Mouse (Mus musculus): ENCODE data around the gene Phf10. TPM values are rescaled to one million over a fixed set of nuclear protein-coding genes. Genes with fewer than 3 reads are reported as not detected.
"Not testable (repeated sequence)": the region's sequence is repeated elsewhere in the genome, so short reads cannot be mapped to it uniquely, and the experiment has no call there.

Gene Phf10
- polyA plus RNA-seq, 1 experiment from 2014 or later, result 39.1 TPM

DNA sequence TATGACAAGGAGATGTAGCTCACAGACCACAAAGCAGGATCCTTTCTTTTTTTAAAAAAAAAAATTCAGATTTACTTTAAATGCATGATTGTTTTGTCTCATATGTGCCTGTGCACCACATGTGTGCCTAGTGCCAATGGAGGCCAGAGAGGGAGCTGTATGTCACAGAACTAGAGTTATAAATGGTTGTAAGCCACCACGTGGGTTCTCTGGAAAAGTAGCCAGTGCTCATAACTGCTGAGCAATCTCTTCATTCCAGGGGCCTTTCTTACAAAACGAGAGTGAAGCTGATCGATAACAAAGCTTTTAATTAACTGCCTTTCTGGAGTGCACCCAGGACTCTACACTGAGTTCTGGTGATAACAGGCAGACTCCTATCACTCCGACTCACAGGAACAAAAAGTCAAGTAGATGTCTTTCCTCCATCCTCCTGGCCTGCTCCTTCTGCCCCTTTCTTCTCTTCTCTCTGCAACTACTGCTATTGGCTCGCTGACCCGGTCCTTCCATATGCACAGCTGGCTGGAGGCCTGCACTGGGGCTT, 7.4 kb upstream of the Phf10 start:
- H3K36me3 ChIP-seq; ATAC-seq (ENCODE audit: borderline replicate concordance, extremely low read depth, low FRiP score, low TSS enrichment): not testable (repeated sequence)
- WGBS, result no CpG with 5 or more reads among the region's 6 CpGs

DNA sequence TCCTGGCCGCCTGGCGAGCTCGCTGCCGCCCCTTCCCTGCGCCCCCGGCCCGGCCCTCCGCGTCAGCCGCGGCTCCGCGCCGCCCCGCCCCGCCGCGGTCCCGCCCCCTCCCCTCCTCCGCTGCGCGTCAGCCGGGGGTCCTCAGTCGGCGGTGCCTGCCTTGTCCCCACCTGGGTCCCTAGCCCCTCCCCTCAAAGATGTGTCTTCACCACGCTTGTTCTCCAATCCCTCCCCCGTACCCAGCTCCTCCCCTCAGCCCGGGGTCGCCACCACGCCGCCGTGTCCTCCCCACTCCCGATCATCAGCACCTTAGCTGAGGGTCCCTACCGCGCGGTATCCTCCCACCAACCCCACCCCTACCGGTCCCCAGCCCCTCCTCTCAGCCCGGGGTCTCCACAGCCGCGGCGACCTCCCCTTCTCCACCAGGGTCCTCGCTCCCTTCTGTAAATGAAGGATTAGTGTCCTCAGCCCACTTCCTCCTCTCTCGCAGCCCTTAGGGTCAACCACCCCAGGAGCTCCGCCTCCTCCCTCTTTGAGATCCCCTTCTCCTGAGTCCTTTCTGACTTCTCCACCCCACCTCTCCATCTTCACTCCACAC, 583 bp upstream of the Phf10 start:
- H3K4me3 ChIP-seq, H3K27ac ChIP-seq, H3K4me1 ChIP-seq, H3K36me3 ChIP-seq, H3K4me2 ChIP-seq, H3K27me3 ChIP-seq, H3K9ac ChIP-seq, H3K9me3 ChIP-seq: not testable (repeated sequence)
- peak; percentile 89 for ATAC-seq (ENCODE audit: borderline replicate concordance, extremely low read depth, low FRiP score, low TSS enrichment)
- no CpG with 5 or more reads among the region's 44 CpGs for WGBS

More for the DNA sequence above, 7.4 kb upstream of the Phf10 start:
- H3K4me1 ChIP-seq, H3K4me2 ChIP-seq, H3K27ac ChIP-seq, H3K9me3 ChIP-seq, H3K27me3 ChIP-seq, H3K4me3 ChIP-seq, H3K9ac ChIP-seq: not testable (repeated sequence)

DNA sequence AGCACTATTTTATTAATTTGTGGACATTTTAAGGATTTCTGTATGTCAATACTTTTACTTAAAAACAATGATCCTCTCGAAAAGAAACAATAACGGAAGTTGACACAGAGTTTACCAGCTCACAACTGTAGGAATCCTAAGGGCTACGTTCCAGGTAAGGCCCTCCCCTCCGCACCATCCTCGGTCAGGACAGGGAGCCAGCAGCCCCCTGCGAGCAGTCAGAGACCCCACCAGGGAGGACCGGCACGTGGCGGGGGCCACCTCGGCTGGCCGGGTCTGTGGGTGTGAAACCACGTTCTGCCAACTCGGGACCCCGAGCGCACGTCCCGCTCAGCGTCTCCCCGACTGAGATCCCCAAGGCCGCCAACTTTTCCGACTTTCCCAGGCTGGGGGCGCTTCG, 553 bp downstream of the Phf10 start:
- peaks cover 9% of the 10 kb centered on the region for H3K4me1 ChIP-seq
- H3K4me2 ChIP-seq, result peak overlapping the region; percentile 91
- H3K27ac ChIP-seq, result no peak overlapping the region
- under 1% methylated on average over 22 of the region's 23 CpGs for WGBS
- no peaks in the 10 kb centered on the region for H3K27me3 ChIP-seq
- 0 out of 2 replicates have a peak, but pooled peaks have one; percentile 3 for ATAC-seq (ENCODE audit: borderline replicate concordance, extremely low read depth, low FRiP score, low TSS enrichment)
- H3K4me3 ChIP-seq, result peak overlapping the region; percentile 79
- H3K9me3 ChIP-seq, result no peaks in the 10 kb centered on the region
- 0 out of 2 replicates have a peak, but pooled peaks cover 5% of the 10 kb centered on the region for H3K36me3 ChIP-seq
- H3K9ac ChIP-seq, result peak overlapping the region; percentile 79

DNA sequence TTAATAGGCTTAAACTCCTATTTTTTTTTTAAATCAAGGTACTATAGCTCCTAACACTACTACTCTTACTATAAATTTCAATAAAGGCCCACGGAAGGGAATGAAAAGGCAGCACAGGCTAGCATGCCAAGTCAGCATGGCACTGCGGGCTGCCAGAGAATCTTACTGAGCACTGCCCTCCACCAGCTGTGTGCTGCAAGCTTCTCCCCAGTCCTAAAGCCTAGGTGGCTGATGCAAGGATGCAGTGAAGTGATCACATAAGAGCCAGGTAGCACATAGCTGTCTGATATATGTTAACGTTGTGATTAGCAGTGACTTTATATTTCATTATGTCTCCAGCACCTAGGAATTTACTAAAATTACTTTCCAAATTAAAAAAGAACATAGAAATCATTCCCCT, 1.1 kb downstream of the Phf10 start:
- H3K9ac ChIP-seq, result peak overlapping the region; percentile 19
- no peaks in the 10 kb centered on the region for H3K9me3 ChIP-seq
- peaks cover 9% of the 10 kb centered on the region for H3K4me1 ChIP-seq
- H3K4me2 ChIP-seq, result peak overlapping the region; percentile 91
- ATAC-seq (ENCODE audit: borderline replicate concordance, extremely low read depth, low FRiP score, low TSS enrichment), result no peak
- no peak overlapping the region for H3K27ac ChIP-seq
- no peaks in the 10 kb centered on the region for H3K27me3 ChIP-seq
- H3K4me3 ChIP-seq, result peak overlapping the region; percentile 27
- H3K36me3 ChIP-seq, result 0 out of 2 replicates have a peak, but pooled peaks cover 7% of the 10 kb centered on the region
- WGBS, result 23% methylated on average over 3 of the region's 3 CpGs

DNA sequence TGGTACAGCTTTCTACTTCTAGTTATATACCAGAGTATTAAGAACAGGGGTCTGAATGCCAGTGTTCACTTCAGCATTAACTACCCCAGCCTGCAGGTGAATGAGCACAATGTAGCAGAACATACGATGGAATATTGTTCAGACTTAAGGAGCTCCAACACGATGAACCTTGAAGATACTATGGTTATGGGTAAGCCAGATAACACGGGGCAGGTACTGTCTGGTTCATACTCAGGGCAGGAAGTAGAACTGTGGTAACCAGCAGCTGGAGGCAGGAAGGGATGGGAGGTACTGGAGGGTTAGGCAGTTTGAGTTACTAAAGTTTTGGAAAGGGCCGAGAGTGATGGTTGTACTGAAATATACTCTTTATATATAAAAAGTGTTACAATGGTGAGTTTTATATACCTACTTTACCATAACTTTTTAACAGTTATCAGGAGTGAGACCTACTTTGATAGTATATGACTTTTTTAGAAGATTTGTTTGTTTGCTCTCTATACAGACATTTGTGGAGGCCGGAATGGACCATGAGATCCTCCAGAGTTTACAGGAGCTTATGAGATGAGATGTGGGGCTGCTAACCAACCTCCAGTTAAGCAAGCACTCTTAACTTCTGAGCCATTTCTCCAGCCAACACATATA, 2.3 kb downstream of the Phf10 start:
- Histone ChIP-seq H3K4me1 (peaks cover 9% of the 10 kb centered on the region), H3K27me3 (no peaks in the 10 kb centered on the region), H3K4me2 (no peak overlapping the region), H3K27ac (no peak overlapping the region), H3K36me3 (peaks cover 17% of the 10 kb centered on the region), H3K4me3 (no peak overlapping the region), H3K9ac (no peak overlapping the region), H3K9me3 (no peaks in the 10 kb centered on the region)
- WGBS, result 84% methylated on average over 5 of the region's 5 CpGs
- no peak for ATAC-seq (ENCODE audit: borderline replicate concordance, extremely low read depth, low FRiP score, low TSS enrichment)

DNA sequence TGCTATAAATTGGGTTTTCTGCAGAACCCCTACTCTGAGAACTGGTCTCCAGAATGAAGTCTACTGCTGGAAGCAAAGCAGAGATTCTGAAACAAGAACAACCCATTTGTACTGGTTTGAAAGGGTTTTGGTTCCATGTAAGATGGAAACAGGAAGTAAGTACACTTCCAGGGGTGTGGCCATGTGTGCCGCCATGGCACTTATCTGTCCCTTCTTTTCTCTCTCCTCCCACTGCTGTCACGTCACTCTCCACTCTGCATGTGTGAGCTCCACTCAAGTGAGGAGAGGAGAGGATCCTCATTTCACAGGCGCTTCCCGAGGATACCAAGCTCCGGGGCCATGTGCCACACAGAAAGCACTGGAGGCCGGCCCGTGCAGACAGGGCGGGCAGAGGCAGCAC, 7.6 kb downstream of the Phf10 start:
- Histone ChIP-seq H3K36me3 (peaks cover 58% of the 10 kb centered on the region), H3K4me2 (no peak overlapping the region), H3K27ac (no peak overlapping the region), H3K27me3 (no peaks in the 10 kb centered on the region), H3K4me1 (no peaks in the 10 kb centered on the region), H3K4me3 (no peak overlapping the region), H3K9me3 (no peaks in the 10 kb centered on the region), H3K9ac (no peak overlapping the region)
- no peak for ATAC-seq (ENCODE audit: borderline replicate concordance, extremely low read depth, low FRiP score, low TSS enrichment)
- WGBS, result 86% methylated on average over 8 of the region's 8 CpGs

DNA sequence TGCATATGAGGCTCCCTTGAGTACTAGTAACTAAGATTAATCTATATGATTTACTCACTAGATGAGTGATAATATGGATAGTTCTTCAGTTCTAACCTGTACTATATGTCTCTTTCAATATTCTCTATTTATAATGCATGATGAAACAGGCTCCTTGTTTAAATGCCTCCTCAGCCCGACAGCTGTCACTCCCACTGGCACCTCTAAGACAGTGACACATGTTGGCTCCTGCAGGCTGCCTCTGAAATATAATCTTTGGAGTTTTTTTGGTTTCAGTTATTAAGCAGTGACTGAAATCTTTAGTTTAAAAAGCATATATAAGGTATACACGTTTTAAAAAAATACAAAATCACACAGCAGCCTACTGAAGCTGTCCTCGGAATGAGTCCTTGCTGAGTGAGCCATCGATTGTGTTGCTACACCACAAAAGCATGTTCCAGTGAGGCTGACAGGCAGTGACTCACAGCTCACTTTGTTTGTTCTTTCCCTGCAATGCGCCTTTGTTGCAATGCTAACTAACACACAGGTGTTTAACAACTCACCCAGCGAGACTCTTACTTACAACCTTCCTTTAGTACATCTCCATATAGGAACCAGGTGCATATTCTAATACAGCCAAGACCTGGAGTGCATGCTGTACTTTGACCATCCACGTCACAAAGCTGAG, 11.8 kb downstream of the Phf10 start:
- no peak for ATAC-seq (ENCODE audit: borderline replicate concordance, extremely low read depth, low FRiP score, low TSS enrichment)
- peaks cover 71% of the 10 kb centered on the region for H3K36me3 ChIP-seq
- WGBS, result 84% methylated on average over 7 of the region's 7 CpGs

DNA sequence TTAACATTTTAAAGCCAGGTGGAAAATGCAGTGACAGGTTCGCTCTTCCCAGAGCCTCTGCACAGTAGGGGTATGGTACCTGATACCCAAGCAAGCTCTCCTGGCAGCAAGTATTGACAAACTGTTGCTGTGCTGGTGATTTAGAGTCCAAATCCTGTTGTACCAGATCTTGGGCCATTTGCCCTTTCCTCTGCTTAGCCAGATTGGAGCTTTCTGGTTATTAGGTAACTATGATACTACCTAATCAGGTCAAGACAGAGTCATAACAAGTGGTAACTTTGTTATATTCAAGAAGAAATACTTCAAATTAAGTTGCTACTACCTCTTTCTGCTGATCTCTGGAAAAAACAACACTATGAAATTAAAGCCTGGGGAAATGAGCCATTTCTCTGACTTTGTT, 16.5 kb downstream of the Phf10 start:
- Histone ChIP-seq H3K9ac (no peak overlapping the region), H3K4me1 (peaks cover 22% of the 10 kb centered on the region), H3K27ac (no peak overlapping the region), H3K36me3 (peaks cover 30% of the 10 kb centered on the region), H3K27me3 (no peaks in the 10 kb centered on the region), H3K4me3 (peak overlapping the region; percentile 85; the same call in 1 of the 2 replicates), H3K4me2 (peak overlapping the region; percentile 87; the same call in 1 of the 2 replicates), H3K9me3 (no peaks in the 10 kb centered on the region)
- ATAC-seq (ENCODE audit: borderline replicate concordance, extremely low read depth, low FRiP score, low TSS enrichment), result no peak
- 86% methylated on average over 1 of the region's 1 CpGs for WGBS

More for the DNA sequence above, 11.8 kb downstream of the Phf10 start:
- H3K27me3 ChIP-seq, result no peaks in the 10 kb centered on the region
- H3K4me3 ChIP-seq, result no peak overlapping the region
- peaks cover 10% of the 10 kb centered on the region; the same call in 1 of the 2 replicates for H3K4me1 ChIP-seq
- no peaks in the 10 kb centered on the region for H3K9me3 ChIP-seq
- no peak overlapping the region for H3K27ac ChIP-seq
- H3K4me2 ChIP-seq, result no peak overlapping the region
- no peak overlapping the region for H3K9ac ChIP-seq

DNA sequence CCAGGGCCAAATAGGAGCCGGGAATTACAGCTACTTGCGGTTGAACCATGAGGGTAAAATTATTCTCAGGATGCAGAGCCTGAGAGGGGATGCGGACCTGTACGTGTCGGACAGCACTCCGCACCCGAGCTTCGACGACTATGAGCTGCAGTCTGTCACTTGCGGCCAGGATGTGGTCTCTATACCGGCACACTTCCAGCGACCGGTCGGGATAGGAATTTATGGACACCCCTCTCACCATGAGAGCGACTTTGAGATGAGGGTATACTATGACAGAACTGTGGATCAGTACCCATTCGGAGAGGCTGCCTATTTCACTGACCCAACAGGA, 17.4 kb downstream of the Phf10 start:
- Histone ChIP-seq H3K9ac (peak overlapping the region; percentile 87), H3K9me3 (no peaks in the 10 kb centered on the region), H3K4me1 (peaks cover 22% of the 10 kb centered on the region), H3K4me3 (peak overlapping the region; percentile 85), H3K36me3 (peaks cover 25% of the 10 kb centered on the region), H3K27me3 (no peaks in the 10 kb centered on the region), H3K4me2 (peak overlapping the region; percentile 87), H3K27ac (0 out of 2 replicates have a peak overlapping the region, but pooled peaks have one; percentile 72)
- 16% methylated on average over 16 of the region's 16 CpGs for WGBS
- peak; percentile 15; the same call in 1 of the 2 replicates for ATAC-seq (ENCODE audit: borderline replicate concordance, extremely low read depth, low FRiP score, low TSS enrichment)

DNA sequence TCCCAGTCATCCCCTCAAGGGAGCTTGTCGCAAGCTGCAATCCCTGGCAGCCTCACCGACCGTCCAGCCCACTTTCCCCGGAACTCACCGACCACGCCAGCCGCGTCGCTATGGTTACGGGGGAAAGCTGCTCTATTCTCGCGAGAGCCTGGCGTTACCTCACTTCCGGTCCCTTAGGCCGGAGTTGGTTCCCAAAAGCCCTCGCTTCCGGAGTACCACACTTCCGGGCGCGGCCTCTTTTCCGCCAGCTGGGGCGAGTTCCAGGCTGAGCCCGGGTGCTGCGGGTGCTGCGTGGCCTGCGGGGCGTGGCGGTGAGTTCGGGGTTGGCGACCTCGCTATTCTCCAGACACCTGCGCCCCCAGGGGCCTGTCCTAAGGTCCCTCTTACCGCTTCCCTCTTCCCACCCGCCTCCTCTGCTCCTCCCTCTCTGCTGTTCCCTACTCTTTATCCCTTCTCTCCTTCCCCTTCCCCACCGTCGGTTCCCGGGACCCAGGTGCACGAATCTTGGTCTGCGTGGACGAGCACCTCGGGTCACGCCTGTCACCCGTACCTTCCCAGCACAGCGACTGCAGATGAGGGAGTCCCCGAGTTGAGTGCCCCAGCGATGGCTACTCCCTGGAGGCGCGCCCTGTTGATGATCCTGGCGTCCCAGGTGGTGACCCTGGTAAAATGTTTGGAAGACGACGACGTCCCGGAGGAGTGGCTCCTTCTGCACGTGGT, 17.9 kb downstream of the Phf10 start, which contains the start of the genes Wdr27 and 1600012H06Rik:
Gene Wdr27 (minus strand): TSS at position 150 of the 720 bp plus-strand sequence.
Gene 1600012H06Rik (plus strand): TSS at position 176 of the 720 bp plus-strand sequence.
- Histone ChIP-seq H3K36me3 (peaks cover 19% of the 10 kb centered on the region), H3K27ac (peak within 1 kb of the TSS; percentile 83), H3K9ac (peak within 1 kb of the TSS; percentile 87), H3K27me3 (no peaks in the 10 kb centered on the region), H3K9me3 (no peaks in the 10 kb centered on the region), H3K4me3 (peak within 1 kb of the TSS; percentile 85), H3K4me1 (peaks cover 22% of the 10 kb centered on the region), H3K4me2 (peak within 1 kb of the TSS; percentile 87)
- under 1% methylated on average over 54 of the region's 54 CpGs for WGBS
- peak; percentile 97 for ATAC-seq (ENCODE audit: borderline replicate concordance, extremely low read depth, low FRiP score, low TSS enrichment)

DNA sequence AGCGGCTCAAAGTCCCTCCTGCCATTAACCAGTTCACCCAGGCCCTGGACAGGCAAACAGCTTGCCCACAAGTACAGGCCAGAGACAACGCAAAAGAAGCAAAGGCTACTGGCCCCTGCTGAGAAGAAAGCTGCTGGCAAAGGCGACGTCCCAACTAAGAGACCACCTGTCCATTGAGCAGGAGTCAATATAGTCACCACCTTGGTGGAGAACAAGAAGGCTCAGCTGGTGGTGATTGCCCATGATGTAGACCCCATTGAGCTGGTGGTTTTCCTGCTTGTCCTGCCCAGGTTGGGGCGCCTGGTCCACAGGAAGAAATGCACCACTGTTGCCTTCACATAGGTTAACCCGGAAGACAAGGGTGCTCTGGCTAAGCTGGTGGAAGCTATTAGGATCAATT, 18.9 kb downstream of the Phf10 start:
- ATAC-seq (ENCODE audit: borderline replicate concordance, extremely low read depth, low FRiP score, low TSS enrichment); H3K27me3 ChIP-seq; H3K27ac ChIP-seq; H3K9me3 ChIP-seq: not testable (repeated sequence)
- Histone ChIP-seq H3K4me3 (peak overlapping the region; percentile 85), H3K36me3 (peaks cover 19% of the 10 kb centered on the region; the same call in 1 of the 2 replicates), H3K4me1 (peaks cover 22% of the 10 kb centered on the region), H3K4me2 (peak overlapping the region; percentile 87), H3K9ac (peak overlapping the region; percentile 87; the same call in 1 of the 2 replicates)
- WGBS, result 58% methylated on average over 6 of the region's 6 CpGs

Data from lung, embryonic 15.5 days (tissue).